Mouse (Mus musculus) ES-E14 (cell line): ENCODE measurements at regions not wholly inside any gene's neighbourhood (a gene's known extent, or its start where the extent isn't known, plus 50 kb on each side); places are given as distances from the start of the nearest gene placed in this dataset.

ENCODE experiments used
- DNase-seq: peaks from one replicate; pipeline ENCODE4 v3.0.0-alpha.2; 2013; ENCODE audit warnings: low read depth, low spot score
- H3K27ac ChIP-seq: 2 replicates; pipeline ENCODE4 v1.5.1; 2012; ENCODE audit warnings: low read depth, mild to moderate bottlenecking, low read length, moderate library complexity, mixed read lengths; ENCODE audit not compliant: poor library complexity, insufficient read depth, severe bottlenecking
- H3K36me3 ChIP-seq: 2 replicates; pipeline ENCODE4 v1.6.1; 2012; ENCODE audit warnings: mild to moderate bottlenecking, low read length, moderate library complexity, mixed read lengths; ENCODE audit not compliant: control insufficient read depth, poor library complexity, insufficient read depth, severe bottlenecking
- H3K4me1 ChIP-seq, 2 experiments: fragments of 150-350 bp in 1 of 2; sonication (generic) in 1 of 2; 2 replicates each; pipeline ENCODE4 v1.6.1; 2012; ENCODE audit warnings: low read length in 2 of 2, mild to moderate bottlenecking in 1 of 2, mixed read lengths in 1 of 2; ENCODE audit not compliant: control insufficient read depth in 2 of 2, insufficient read depth in 2 of 2, poor library complexity in 1 of 2
- H3K4me3 ChIP-seq, 2 experiments: fragments of 150-350 bp in 1 of 2; sonication (generic) in 1 of 2; 2 replicates each; pipeline ENCODE4 v1.5.1; 2012; ENCODE audit warnings: low read length in 2 of 2, low read depth in 1 of 2, mild to moderate bottlenecking in 1 of 2, mixed read lengths in 1 of 2; ENCODE audit not compliant: insufficient read depth in 1 of 2, poor library complexity in 1 of 2, severe bottlenecking in 1 of 2
- H3K9ac ChIP-seq: 2 replicates; pipeline ENCODE4 v1.6.1; 2012; ENCODE audit warnings: low read depth, mild to moderate bottlenecking, low read length, mixed read lengths; ENCODE audit not compliant: poor library complexity, insufficient read depth, severe bottlenecking
- H3K9me3 ChIP-seq: fragments of 150-350 bp; sonication (generic); 2 replicates; pipeline ENCODE4 v1.6.1; 2012; ENCODE audit warnings: low read depth, mild to moderate bottlenecking, low read length; ENCODE audit not compliant: control insufficient read depth, insufficient read depth
- CHD2 ChIP-seq: IDR thresholded peaks from 2 replicates; pipeline ENCODE4 v1.6.1; 2014; ENCODE audit warnings: mild to moderate bottlenecking, low read depth, low read length, inconsistent platforms
- HCFC1 ChIP-seq: IDR thresholded peaks from 2 replicates; pipeline ENCODE4 v1.6.1; 2012; ENCODE audit warnings: low read length, inconsistent platforms, borderline replicate concordance; ENCODE audit not compliant: insufficient read depth
- MAFK ChIP-seq: IDR thresholded peaks from 2 replicates; pipeline ENCODE4 v1.6.1; 2014; ENCODE audit warnings: mild to moderate bottlenecking, low read depth, low read length, inconsistent platforms; ENCODE audit not compliant: insufficient read depth
- ZC3H11A ChIP-seq: IDR thresholded peaks from 2 replicates; pipeline ENCODE4 v1.6.1; 2012; ENCODE audit warnings: low read depth, mild to moderate bottlenecking, inconsistent platforms, low read length, borderline replicate concordance
- ZNF384 ChIP-seq: IDR thresholded peaks from 2 replicates; pipeline ENCODE4 v1.6.1; 2012; ENCODE audit warnings: low read depth, low read length, inconsistent platforms
- in situ Hi-C, 2 experiments: fragments of 600-800 bp; cut with MboI; formaldehyde crosslinking; loops; one replicate each; pipeline ENCODE4 v1.15.1; 2025; ENCODE audit warnings: low sequenced_read_pairs in 2 of 2, inconsistent platforms in 1 of 2; ENCODE audit not compliant: unreplicated experiment in 2 of 2

- Histone ChIP-seq H3K27ac (no peak overlapping the region), H3K9me3 (no peaks in the 10 kb centered on the region), H3K4me3 (no peak overlapping the region), H3K9ac (no peak overlapping the region), H3K4me1 (no peaks in the 10 kb centered on the region), H3K36me3 (no peaks in the 10 kb centered on the region)
- no peak for DNase-seq
- in situ Hi-C loops, result no loop called here
- TF ChIP-seq CHD2, result no peak
- no peak for TF ChIP-seq ZNF384
- no peak for TF ChIP-seq ZC3H11A
- no peak for TF ChIP-seq HCFC1
- TF ChIP-seq MAFK, result no peak
Measured at GRCm38 (mm10) chr17:41990804-41991203, 324.9 kb upstream of the Ptchd4 start.

GRCm38 (mm10) chr17:42008415-42008814 lies 307.3 kb upstream of the Ptchd4 start:
- Histone ChIP-seq H3K36me3 (no peaks in the 10 kb centered on the region), H3K27ac (no peak overlapping the region), H3K4me3 (no peak overlapping the region), H3K9me3 (no peaks in the 10 kb centered on the region), H3K4me1 (no peaks in the 10 kb centered on the region), H3K9ac (no peak overlapping the region)
- TF ChIP-seq MAFK (no peak), CHD2 (no peak), ZNF384 (no peak), ZC3H11A (no peak), HCFC1 (no peak)
- in situ Hi-C loops, result no loop called here
- DNase-seq, result no peak

DNA sequence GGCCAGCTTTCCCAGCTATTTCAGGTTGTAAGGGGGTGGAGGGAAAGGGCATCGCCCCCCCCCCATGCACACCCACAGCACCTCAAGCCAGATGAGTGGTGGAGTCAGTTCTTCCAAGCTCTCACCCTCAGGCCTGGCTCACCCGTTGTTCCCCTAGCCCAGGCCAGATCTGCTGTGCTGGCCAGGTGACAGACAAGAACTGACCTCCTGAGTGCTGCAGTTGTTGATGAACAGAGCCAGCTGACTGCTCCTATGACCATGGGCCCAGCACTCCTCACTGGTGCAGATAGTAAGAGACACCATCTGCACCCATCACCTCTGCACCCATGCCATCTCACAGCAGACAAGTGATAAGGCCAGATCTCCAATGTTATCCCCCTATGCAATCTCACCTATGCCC lies 291.5 kb upstream of the Ptchd4 start:
- Histone ChIP-seq H3K27ac (no peak overlapping the region), H3K9ac (no peak overlapping the region), H3K9me3 (no peaks in the 10 kb centered on the region), H3K4me1 (no peaks in the 10 kb centered on the region), H3K4me3 (no peak overlapping the region), H3K36me3 (no peaks in the 10 kb centered on the region)
- in situ Hi-C loops, result no loop called here
- no peak for DNase-seq
- TF ChIP-seq ZC3H11A (no peak), ZNF384 (no peak), MAFK (no peak), HCFC1 (no peak), CHD2 (no peak)

GRCm38 (mm10) chr17:42027253-42027652 lies 288.5 kb upstream of the Ptchd4 start:
- H3K27ac ChIP-seq, result no peak overlapping the region
- no peaks in the 10 kb centered on the region for H3K9me3 ChIP-seq
- no peak overlapping the region for H3K4me3 ChIP-seq
- H3K36me3 ChIP-seq, result no peaks in the 10 kb centered on the region
- no peak overlapping the region for H3K9ac ChIP-seq
- no peaks in the 10 kb centered on the region for H3K4me1 ChIP-seq
- DNase-seq, result no peak
- TF ChIP-seq ZC3H11A, result no peak
- in situ Hi-C loops, result no loop called here

DNA sequence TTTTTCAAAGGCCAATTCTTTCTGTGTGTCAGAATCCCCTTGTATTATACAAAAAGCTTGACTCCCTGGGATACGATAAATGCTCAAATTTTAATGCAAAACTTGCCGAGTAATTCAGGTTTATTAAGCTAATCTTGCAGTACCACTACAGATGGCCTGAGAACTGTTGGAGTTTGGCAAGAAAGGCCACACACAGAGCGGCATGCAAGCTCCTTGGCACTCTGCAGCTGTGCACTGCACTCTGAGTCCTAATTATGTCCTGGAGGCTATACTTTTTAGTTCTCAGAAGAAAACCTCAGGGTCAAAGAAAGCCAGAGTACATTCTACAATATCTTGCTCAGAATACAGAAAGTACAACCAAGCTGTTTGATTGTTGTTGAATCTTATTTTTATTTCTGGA lies 286.3 kb upstream of the Ptchd4 start:
- TF ChIP-seq MAFK (no peak), ZNF384 (no peak)
- in situ Hi-C loops, result no loop called here

More for the DNA sequence above, 286.3 kb upstream of the Ptchd4 start:
- no peaks in the 10 kb centered on the region for H3K4me1 ChIP-seq
- no peak overlapping the region for H3K27ac ChIP-seq
- H3K9me3 ChIP-seq, result no peaks in the 10 kb centered on the region
- no peaks in the 10 kb centered on the region for H3K36me3 ChIP-seq
- H3K9ac ChIP-seq, result no peak overlapping the region
- H3K4me3 ChIP-seq, result no peak overlapping the region
- DNase-seq, result no peak
